Mouse (Mus musculus) ES-Bruce4 (cell line): ENCODE data around the gene Usp30. TPM values are rescaled to one million over a fixed set of nuclear protein-coding genes. Genes with fewer than 3 reads are reported as not detected.

Experiments
- H3K27ac ChIP-seq: 2 replicates; pipeline ENCODE4 v1.5.1; 2012; ENCODE audit warnings: low read length, inconsistent platforms; ENCODE audit not compliant: insufficient read depth
- H3K27me3 ChIP-seq: 2 replicates; pipeline ENCODE4 v1.6.1; 2012; ENCODE audit warnings: mild to moderate bottlenecking, low read length, inconsistent platforms; ENCODE audit not compliant: control insufficient read depth, poor library complexity, insufficient read depth, severe bottlenecking
- H3K36me3 ChIP-seq: 2 replicates; pipeline ENCODE4 v1.6.1; 2012; ENCODE audit warnings: inconsistent platforms, mild to moderate bottlenecking, low read length, moderate library complexity; ENCODE audit not compliant: control insufficient read depth, poor library complexity, insufficient read depth, severe bottlenecking
- H3K4me1 ChIP-seq: one replicate; pipeline ENCODE4 v1.8.1; 2011; ENCODE audit warnings: low read length; ENCODE audit not compliant: control insufficient read depth, insufficient read depth
- H3K4me3 ChIP-seq: 2 replicates; pipeline ENCODE4 v1.5.1; 2011; ENCODE audit warnings: low read depth, mild to moderate bottlenecking, low read length
- H3K9ac ChIP-seq: 2 replicates; pipeline ENCODE4 v1.6.1; 2012; ENCODE audit warnings: low read depth, mild to moderate bottlenecking, inconsistent platforms; ENCODE audit not compliant: poor library complexity, severe bottlenecking
- H3K9me3 ChIP-seq: replicated peaks from 2 replicates; pipeline ENCODE4 v1.6.1; 2012; ENCODE audit warnings: mild to moderate bottlenecking, low read length, inconsistent platforms; ENCODE audit not compliant: control insufficient read depth, poor library complexity, insufficient read depth, severe bottlenecking
- CTCF ChIP-seq: IDR thresholded peaks from one replicate; pipeline ENCODE4 v1.8.1; 2011; ENCODE audit warnings: low read depth, low read length
- EP300 ChIP-seq: IDR thresholded peaks from 2 replicates; pipeline ENCODE4 v1.6.1; 2011; ENCODE audit warnings: low read depth, low read length; ENCODE audit not compliant: insufficient read depth
- POLR2A ChIP-seq: IDR thresholded peaks from one replicate; pipeline ENCODE4 v1.8.1; 2011; ENCODE audit warnings: low read length; ENCODE audit not compliant: insufficient read depth
- polyA plus RNA-seq: library from polyadenylated mRNA; stranded (reverse); fragments of >200 nt; gene quantifications from 2 replicates; pipeline ENCODE4 v1.2.4, GENCODE M21; 2011; ENCODE audit warnings: low read depth; ENCODE audit not compliant: missing spikeins, insufficient read depth, insufficient read length

Usp30 gene
- polyA plus RNA-seq, 1 experiment, result 13.9 TPM

- H3K9me3 ChIP-seq, result no peaks in the 10 kb centered on the region
- H3K27ac ChIP-seq, result no peak overlapping the region
- TF ChIP-seq EP300 (no peak), CTCF (no peak), POLR2A (no peak)
- H3K4me3 ChIP-seq, result no peak overlapping the region
- H3K27me3 ChIP-seq, result no peaks in the 10 kb centered on the region
- no peaks in the 10 kb centered on the region for H3K36me3 ChIP-seq
- H3K4me1 ChIP-seq, result peaks cover 2% of the 10 kb centered on the region
- no peak overlapping the region for H3K9ac ChIP-seq
Observed at GRCm38 (mm10) chr5:114102807-114103206, 37.5 kb downstream of the Usp30 start.

- Histone ChIP-seq H3K36me3 (peaks cover 9% of the 10 kb centered on the region; the same call in 1 of the 2 replicates), H3K4me1 (no peaks in the 10 kb centered on the region), H3K9me3 (no peaks in the 10 kb centered on the region), H3K9ac (no peak overlapping the region), H3K27ac (no peak overlapping the region), H3K4me3 (no peak overlapping the region), H3K27me3 (no peaks in the 10 kb centered on the region)
- no peak for TF ChIP-seq EP300
- TF ChIP-seq POLR2A, result no peak
- no peak for TF ChIP-seq CTCF
Observed at GRCm38 (mm10) chr5:114106391-114106935, 41.2 kb downstream of the Usp30 start.

- Histone ChIP-seq H3K36me3 (peaks cover 9% of the 10 kb centered on the region; the same call in 1 of the 2 replicates), H3K9ac (no peak overlapping the region), H3K27ac (no peak overlapping the region), H3K9me3 (no peaks in the 10 kb centered on the region), H3K4me3 (no peak overlapping the region), H3K27me3 (no peaks in the 10 kb centered on the region), H3K4me1 (no peaks in the 10 kb centered on the region)
- TF ChIP-seq CTCF, result peak; percentile 66
- TF ChIP-seq POLR2A, result no peak
Observed at GRCm38 (mm10) chr5:114113334-114113733, 48.1 kb downstream of the Usp30 start.

GRCm38 (mm10) chr5:114115030-114115429, 49.8 kb downstream of the Usp30 start:
- Histone ChIP-seq H3K36me3 (no peaks in the 10 kb centered on the region), H3K9ac (no peak overlapping the region), H3K27ac (no peak overlapping the region), H3K4me3 (no peak overlapping the region), H3K9me3 (no peaks in the 10 kb centered on the region), H3K4me1 (no peaks in the 10 kb centered on the region), H3K27me3 (no peaks in the 10 kb centered on the region)
- no peak for TF ChIP-seq CTCF
- TF ChIP-seq POLR2A, result no peak
- TF ChIP-seq EP300, result no peak

GRCm38 (mm10) chr5:114116586-114116985, 51.3 kb downstream of the Usp30 start:
- Histone ChIP-seq H3K27me3 (no peaks in the 10 kb centered on the region), H3K9me3 (no peaks in the 10 kb centered on the region), H3K4me1 (peaks cover 3% of the 10 kb centered on the region), H3K27ac (no peak overlapping the region), H3K4me3 (no peak overlapping the region), H3K36me3 (no peaks in the 10 kb centered on the region), H3K9ac (no peak overlapping the region)
- TF ChIP-seq POLR2A (no peak), EP300 (no peak)

GRCm38 (mm10) chr5:114119806-114120205, 54.5 kb downstream of the Usp30 start:
- H3K4me1 ChIP-seq, result peaks cover 5% of the 10 kb centered on the region
- no peaks in the 10 kb centered on the region for H3K27me3 ChIP-seq
- no peak overlapping the region for H3K4me3 ChIP-seq
- H3K27ac ChIP-seq, result no peak overlapping the region
- H3K36me3 ChIP-seq, result peaks cover 9% of the 10 kb centered on the region
- H3K9ac ChIP-seq, result no peak overlapping the region
- TF ChIP-seq EP300 (no peak), POLR2A (no peak), CTCF (no peak)
- H3K9me3 ChIP-seq, result no peaks in the 10 kb centered on the region
